Mouse (Mus musculus) lung, embryonic 16.5 days (tissue): ENCODE results near the gene Elovl3. TPM values are rescaled to one million over a fixed set of nuclear protein-coding genes. Genes with fewer than 3 reads are reported as not detected.
A peak's percentile ranks its signal among the peaks of the same experiment; 100 is the strongest.
"Not testable (repeated sequence)": the region's sequence is repeated elsewhere in the genome, so short reads cannot be mapped to it uniquely, and the experiment has no call there.

ENCODE experiments used
- ATAC-seq: fragments of 200-750 bp; cut with Nextera tagmentation; 2 replicates; pipeline ENCODE4 v1.8.0; 2017; ENCODE audit warnings: low read depth, mild to moderate bottlenecking, moderate library complexity
- H3K27ac ChIP-seq: fragments of 300-500 bp; sonication (generic); 2 replicates; pipeline ENCODE4 v1.5.1; 2014; ENCODE audit warnings: mild to moderate bottlenecking, control low read depth, low read length
- H3K27me3 ChIP-seq: fragments of 300-500 bp; sonication (generic); 2 replicates; pipeline ENCODE4 v1.6.1; 2014; ENCODE audit warnings: low read depth, low read length, mixed read lengths; ENCODE audit not compliant: control insufficient read depth, insufficient read depth
- H3K36me3 ChIP-seq: fragments of 300-500 bp; sonication (generic); 2 replicates; pipeline ENCODE4 v1.6.1; 2014; ENCODE audit warnings: low read length; ENCODE audit not compliant: control insufficient read depth, insufficient read depth
- H3K4me1 ChIP-seq: fragments of 300-500 bp; sonication (generic); replicated peaks from 2 replicates; pipeline ENCODE4 v1.6.1; 2014; ENCODE audit warnings: low read length, mixed read lengths; ENCODE audit not compliant: control insufficient read depth, insufficient read depth
- H3K4me2 ChIP-seq: fragments of 300-500 bp; sonication (generic); 2 replicates; pipeline ENCODE4 v1.6.1; 2014; ENCODE audit warnings: low read depth, low read length, control low read depth
- H3K4me3 ChIP-seq: fragments of 300-500 bp; sonication (generic); 2 replicates; pipeline ENCODE4 v1.5.1; 2014; ENCODE audit warnings: mild to moderate bottlenecking, low read length, control low read depth
- H3K9ac ChIP-seq: fragments of 300-500 bp; sonication (generic); 2 replicates; pipeline ENCODE4 v1.6.1; 2014; ENCODE audit warnings: low read length, control low read depth
- H3K9me3 ChIP-seq: fragments of 300-500 bp; sonication (generic); 2 replicates; pipeline ENCODE4 v1.6.1; 2016; ENCODE audit warnings: low read length; ENCODE audit not compliant: control insufficient read depth
- WGBS: fragments of 180-500 bp; shearing (Covaris S2); extraction: QIAGEN DNeasy Blood & Tissue Kit; methylation state at CpG from one replicate; pipeline ENCODE4 v1.1.7; 2014; 5-methylcytosine and 5-hydroxymethylcytosine counted together
- polyA plus RNA-seq: library from polyadenylated mRNA; unstranded; fragments of >200 nt; fragmentation: Nextera tagmentation; extraction: Ambion mirVana; gene quantifications from 2 replicates; pipeline ENCODE4 v1.2.1, GENCODE M21; 2015

The Elovl3 gene
- polyA plus RNA-seq, 1 experiment from 2014 or later: 0.10 TPM

GRCm38 (mm10) chr19:46129737-46130136 is 2.0 kb upstream of the Elovl3 start:
- H3K36me3 ChIP-seq, H3K4me3 ChIP-seq, H3K9me3 ChIP-seq, ATAC-seq, H3K9ac ChIP-seq, H3K27ac ChIP-seq, H3K4me2 ChIP-seq, H3K4me1 ChIP-seq: not testable (repeated sequence)
- 64% methylated on average over 6 of the region's 6 CpGs for WGBS
- H3K27me3 ChIP-seq: peaks cover 42% of the 10 kb centered on the region

- H3K9me3 ChIP-seq: no peaks in the 10 kb centered on the region
- H3K27me3 ChIP-seq: peaks cover 54% of the 10 kb centered on the region
- no peak overlapping the region for H3K27ac ChIP-seq
- peaks cover 13% of the 10 kb centered on the region for H3K4me1 ChIP-seq
- H3K4me3 ChIP-seq: peak overlapping the region; percentile 41
- H3K4me2 ChIP-seq: peak overlapping the region; percentile 60
- no peaks in the 10 kb centered on the region for H3K36me3 ChIP-seq
- 8% methylated on average over 8 of the region's 8 CpGs for WGBS
- H3K9ac ChIP-seq: no peak overlapping the region; the same call in 1 of the 2 replicates
- ATAC-seq: no peak
These were observed 414 bp upstream of the Elovl3 start for GRCm38 (mm10) chr19:46131283-46131682.

- no peak for ATAC-seq
- Histone ChIP-seq H3K9me3 (no peaks in the 10 kb centered on the region), H3K4me3 (no peak overlapping the region), H3K27me3 (peaks cover 65% of the 10 kb centered on the region), H3K36me3 (no peaks in the 10 kb centered on the region), H3K4me1 (peaks cover 24% of the 10 kb centered on the region), H3K27ac (no peak overlapping the region), H3K9ac (no peak overlapping the region), H3K4me2 (no peak overlapping the region)
- 40% methylated on average over 6 of the region's 6 CpGs for whole genome bisulfite sequencing
These were observed 880 bp downstream of the Elovl3 start for GRCm38 (mm10) chr19:46132577-46132976.

GRCm38 (mm10) chr19:46135297-46135696 is 3.6 kb downstream of the Elovl3 start:
- peaks cover 75% of the 10 kb centered on the region for H3K27me3 ChIP-seq
- no peak overlapping the region for H3K9ac ChIP-seq
- no peak overlapping the region for H3K27ac ChIP-seq
- ATAC-seq: peak; percentile 69; the same call in 1 of the 2 replicates
- no peaks in the 10 kb centered on the region for H3K9me3 ChIP-seq
- WGBS: under 1% methylated on average over 12 of the region's 12 CpGs
- H3K36me3 ChIP-seq: no peaks in the 10 kb centered on the region
- peak overlapping the region; percentile 54 for H3K4me3 ChIP-seq
- H3K4me2 ChIP-seq: peak overlapping the region; percentile 93
- H3K4me1 ChIP-seq: peaks cover 24% of the 10 kb centered on the region

GRCm38 (mm10) chr19:46135789-46136638 is 4.3 kb downstream of the Elovl3 start:
- Histone ChIP-seq H3K4me3 (peak overlapping the region; percentile 54), H3K4me2 (peak overlapping the region; percentile 93), H3K4me1 (peaks cover 24% of the 10 kb centered on the region), H3K9ac (peak overlapping the region; percentile 61), H3K27me3 (peaks cover 68% of the 10 kb centered on the region), H3K27ac (no peak overlapping the region), H3K9me3 (no peaks in the 10 kb centered on the region), H3K36me3 (no peaks in the 10 kb centered on the region)
- under 1% methylated on average over 79 of the region's 79 CpGs for WGBS
- peak; percentile 67 for ATAC-seq

GRCm38 (mm10) chr19:46136639-46137580 is 5.2 kb downstream of the Elovl3 start:
- H3K4me2 ChIP-seq: peak overlapping the region; percentile 93
- no peaks in the 10 kb centered on the region for H3K36me3 ChIP-seq
- H3K27ac ChIP-seq: no peak overlapping the region
- peaks cover 22% of the 10 kb centered on the region for H3K4me1 ChIP-seq
- peak overlapping the region; percentile 54 for H3K4me3 ChIP-seq
- ATAC-seq: peak; percentile 8; the same call in 1 of the 2 replicates
- H3K9ac ChIP-seq: peak overlapping the region; percentile 61
- H3K27me3 ChIP-seq: peaks cover 63% of the 10 kb centered on the region
- WGBS: 2% methylated on average over 49 of the region's 49 CpGs
- H3K9me3 ChIP-seq: no peaks in the 10 kb centered on the region

- Histone ChIP-seq H3K36me3 (no peaks in the 10 kb centered on the region), H3K4me2 (no peak overlapping the region), H3K27me3 (peaks cover 53% of the 10 kb centered on the region), H3K4me1 (peaks cover 19% of the 10 kb centered on the region), H3K9ac (no peak overlapping the region), H3K9me3 (no peaks in the 10 kb centered on the region), H3K4me3 (no peak overlapping the region), H3K27ac (no peak overlapping the region)
- WGBS: 83% methylated on average over 2 of the region's 2 CpGs
- ATAC-seq: no peak
These were observed 8.6 kb downstream of the Elovl3 start for GRCm38 (mm10) chr19:46140324-46140723.

- Histone ChIP-seq H3K9me3 (no peaks in the 10 kb centered on the region), H3K4me2 (no peak overlapping the region), H3K9ac (no peak overlapping the region), H3K27ac (no peak overlapping the region), H3K36me3 (no peaks in the 10 kb centered on the region), H3K27me3 (peaks cover 52% of the 10 kb centered on the region), H3K4me1 (peaks cover 13% of the 10 kb centered on the region), H3K4me3 (no peak overlapping the region)
- peak; percentile 48 for ATAC-seq
- WGBS: 28% methylated on average over 6 of the region's 6 CpGs
These were observed 9.4 kb downstream of the Elovl3 start for GRCm38 (mm10) chr19:46141091-46141490.
